Mouse (Mus musculus) intestine, embryonic 14.5 days (tissue): Measurements from ENCODE around the gene Lysmd4. TPM values are rescaled to one million over a fixed set of nuclear protein-coding genes. Genes with fewer than 3 reads are reported as not detected.

Experiments
- ATAC-seq: fragments of 200-750 bp; cut with Nextera tagmentation; replicated peaks from 2 replicates; pipeline ENCODE4 v1.8.0; 2017; ENCODE audit warnings: low read depth, moderate number of reproducible peaks, moderate TSS enrichment, moderate library complexity; ENCODE audit not compliant: low FRiP score, low TSS enrichment
- DNase-seq: peaks from one replicate; pipeline ENCODE4 v3.0.0-alpha.2; 2018; ENCODE audit warnings: low spot score
- H3K27ac ChIP-seq: fragments of 300-500 bp; sonication (generic); 2 replicates; pipeline ENCODE4 v1.5.1; 2014; ENCODE audit warnings: low read depth, mild to moderate bottlenecking, control low read depth
- H3K27me3 ChIP-seq: fragments of 300-500 bp; sonication (generic); replicated peaks from 2 replicates; pipeline ENCODE4 v1.6.1; 2014; ENCODE audit warnings: low read length, control low read depth; ENCODE audit not compliant: control insufficient read depth, insufficient read depth
- H3K36me3 ChIP-seq: fragments of 300-500 bp; sonication (generic); 2 replicates; pipeline ENCODE4 v1.6.1; 2014; ENCODE audit warnings: low read length, control low read depth; ENCODE audit not compliant: control insufficient read depth, insufficient read depth
- H3K4me1 ChIP-seq: fragments of 300-500 bp; sonication (generic); replicated peaks from 2 replicates; pipeline ENCODE4 v1.6.1; 2014; ENCODE audit warnings: low read length, control low read depth, mixed read lengths; ENCODE audit not compliant: control insufficient read depth, insufficient read depth
- H3K4me2 ChIP-seq: fragments of 300-500 bp; sonication (generic); 2 replicates; pipeline ENCODE4 v1.6.1; 2014; ENCODE audit warnings: low read length
- H3K4me3 ChIP-seq: fragments of 300-500 bp; sonication (generic); 2 replicates; pipeline ENCODE4 v1.5.1; 2014; ENCODE audit warnings: low read depth, low read length, control low read depth, mixed read lengths
- H3K9ac ChIP-seq: fragments of 300-500 bp; sonication (generic); 2 replicates; pipeline ENCODE4 v1.6.1; 2014; ENCODE audit warnings: mild to moderate bottlenecking, low read length
- H3K9me3 ChIP-seq: fragments of 300-500 bp; sonication (generic); 2 replicates; pipeline ENCODE4 v1.6.1; 2016; ENCODE audit warnings: low read length, control low read depth; ENCODE audit not compliant: control insufficient read depth
- WGBS: fragments of 180-500 bp; shearing (Covaris S2); extraction: QIAGEN DNeasy Blood & Tissue Kit; methylation state at CpG from one replicate; pipeline ENCODE4 v1.1.7; 2014; 5-methylcytosine and 5-hydroxymethylcytosine counted together
- polyA plus RNA-seq: library from polyadenylated mRNA; unstranded; fragments of >200 nt; fragmentation: Nextera tagmentation; extraction: Ambion mirVana; gene quantifications from 2 replicates; pipeline ENCODE4 v1.2.1, GENCODE M21; 2014

The Lysmd4 gene
- 10.6 and 12.2 TPM in 2 replicates for polyA plus RNA-seq

- Histone ChIP-seq H3K9me3 (no peaks in the 10 kb centered on the region), H3K36me3 (peaks cover 20% of the 10 kb centered on the region), H3K27ac (no peak within 1 kb of the TSS), H3K9ac (peak within 1 kb of the TSS; percentile 64), H3K4me2 (peak within 1 kb of the TSS; percentile 93), H3K4me3 (peak within 1 kb of the TSS; percentile 64), H3K4me1 (peaks cover 3% of the 10 kb centered on the region; the same call in 1 of the 2 replicates), H3K27me3 (no peaks in the 10 kb centered on the region)
- WGBS: 4% methylated on average over 31 of the region's 31 CpGs
- ATAC-seq (peak; percentile 98), DNase-seq (peak; percentile 96)
Observed at GRCm38 (mm10) chr7:67222220-67222862, at the start of gene Lysmd4. TSS of gene Lysmd4 (plus strand) at chr7:67222544.

GRCm38 (mm10) chr7:67173522-67174195, 48.7 kb upstream of the Lysmd4 start:
- Histone ChIP-seq H3K27me3 (no peaks in the 10 kb centered on the region), H3K9ac (no peak overlapping the region), H3K36me3 (no peaks in the 10 kb centered on the region), H3K4me2 (no peak overlapping the region), H3K4me3 (no peak overlapping the region), H3K9me3 (no peaks in the 10 kb centered on the region), H3K4me1 (no peaks in the 10 kb centered on the region; the same call in 1 of the 2 replicates), H3K27ac (no peak overlapping the region)
- 84% methylated on average over 2 of the region's 2 CpGs for WGBS
- no peak for DNase-seq
- ATAC-seq: no peak

- no peak overlapping the region for H3K9ac ChIP-seq
- ATAC-seq: no peak
- no peaks in the 10 kb centered on the region for H3K4me1 ChIP-seq
- WGBS: 26% methylated on average over 4 of the region's 4 CpGs
- H3K9me3 ChIP-seq: no peaks in the 10 kb centered on the region
- H3K4me3 ChIP-seq: no peak overlapping the region
- DNase-seq: no peak
- H3K27ac ChIP-seq: no peak overlapping the region
- no peaks in the 10 kb centered on the region for H3K36me3 ChIP-seq
- no peak overlapping the region for H3K4me2 ChIP-seq
- H3K27me3 ChIP-seq: no peaks in the 10 kb centered on the region
Observed at GRCm38 (mm10) chr7:67183786-67184185, 38.6 kb upstream of the Lysmd4 start.

- 0 out of 2 replicates have a peak, but pooled peaks have one; percentile 47 for ATAC-seq
- Histone ChIP-seq H3K4me2 (no peak overlapping the region), H3K4me3 (no peak overlapping the region), H3K9me3 (0 out of 2 replicates have a peak, but pooled peaks cover 2% of the 10 kb centered on the region), H3K36me3 (no peaks in the 10 kb centered on the region), H3K4me1 (no peaks in the 10 kb centered on the region), H3K9ac (no peak overlapping the region), H3K27me3 (no peaks in the 10 kb centered on the region), H3K27ac (no peak overlapping the region)
- WGBS: 16% methylated on average over 10 of the region's 10 CpGs
- DNase-seq: peak; percentile 86
Observed at GRCm38 (mm10) chr7:67199412-67199811, 22.9 kb upstream of the Lysmd4 start.

GRCm38 (mm10) chr7:67203625-67204024, 18.7 kb upstream of the Lysmd4 start:
- DNase-seq (no peak), ATAC-seq (no peak)
- Histone ChIP-seq H3K4me2 (no peak overlapping the region), H3K4me3 (no peak overlapping the region), H3K36me3 (no peaks in the 10 kb centered on the region), H3K27ac (no peak overlapping the region), H3K27me3 (no peaks in the 10 kb centered on the region), H3K9ac (no peak overlapping the region), H3K9me3 (no peaks in the 10 kb centered on the region), H3K4me1 (no peaks in the 10 kb centered on the region)
- 67% methylated on average over 3 of the region's 3 CpGs for WGBS

- DNase-seq (no peak), ATAC-seq (no peak)
- H3K27me3 ChIP-seq: no peaks in the 10 kb centered on the region
- no peak overlapping the region for H3K4me2 ChIP-seq
- H3K9me3 ChIP-seq: no peaks in the 10 kb centered on the region
- 88% methylated on average over 9 of the region's 9 CpGs for WGBS
- no peaks in the 10 kb centered on the region for H3K36me3 ChIP-seq
- H3K9ac ChIP-seq: no peak overlapping the region
- H3K4me3 ChIP-seq: no peak overlapping the region
- H3K4me1 ChIP-seq: no peaks in the 10 kb centered on the region
- H3K27ac ChIP-seq: no peak overlapping the region
Observed at GRCm38 (mm10) chr7:67205734-67206425, 16.5 kb upstream of the Lysmd4 start.

GRCm38 (mm10) chr7:67206496-67206895, 15.8 kb upstream of the Lysmd4 start:
- no peaks in the 10 kb centered on the region for H3K4me1 ChIP-seq
- no peaks in the 10 kb centered on the region for H3K36me3 ChIP-seq
- no peak overlapping the region for H3K9ac ChIP-seq
- 69% methylated on average over 10 of the region's 10 CpGs for WGBS
- no peak overlapping the region for H3K4me2 ChIP-seq
- DNase-seq: no peak
- ATAC-seq: no peak
- no peak overlapping the region for H3K27ac ChIP-seq
- H3K9me3 ChIP-seq: no peaks in the 10 kb centered on the region
- H3K27me3 ChIP-seq: no peaks in the 10 kb centered on the region
- H3K4me3 ChIP-seq: no peak overlapping the region

- Histone ChIP-seq H3K27me3 (no peaks in the 10 kb centered on the region), H3K9ac (no peak overlapping the region), H3K4me1 (no peaks in the 10 kb centered on the region), H3K27ac (no peak overlapping the region), H3K4me3 (no peak overlapping the region), H3K9me3 (no peaks in the 10 kb centered on the region), H3K4me2 (no peak overlapping the region), H3K36me3 (no peaks in the 10 kb centered on the region)
- 31% methylated on average over 6 of the region's 6 CpGs for WGBS
- no peak for ATAC-seq
- no peak for DNase-seq
Observed at GRCm38 (mm10) chr7:67207701-67208100, 14.6 kb upstream of the Lysmd4 start.
